Mouse (Mus musculus) embryonic facial prominence, embryonic 10.5 days (tissue): ENCODE data around the gene Nek7. TPM values are rescaled to one million over a fixed set of nuclear protein-coding genes. Genes with fewer than 3 reads are reported as not detected.

ENCODE experiments used
- DNase-seq: peaks from one replicate; pipeline ENCODE4 v3.0.0-alpha.2; 2017; ENCODE audit warnings: low spot score
- H3K27ac ChIP-seq: fragments of 300-500 bp; sonication (generic); replicated peaks from 2 replicates; pipeline ENCODE4 v1.5.1; 2016; ENCODE audit warnings: mild to moderate bottlenecking
- H3K27me3 ChIP-seq: fragments of 300-500 bp; sonication (generic); replicated peaks from 2 replicates; pipeline ENCODE4 v1.6.1; 2016; ENCODE audit warnings: low read depth, mild to moderate bottlenecking; ENCODE audit not compliant: poor library complexity, severe bottlenecking
- H3K36me3 ChIP-seq: fragments of 300-500 bp; sonication (generic); replicated peaks from 2 replicates; pipeline ENCODE4 v1.6.1; 2016; ENCODE audit warnings: mild to moderate bottlenecking, moderate library complexity
- H3K4me1 ChIP-seq: fragments of 300-500 bp; sonication (generic); 2 replicates; pipeline ENCODE4 v1.6.1; 2016
- H3K4me3 ChIP-seq: fragments of 300-500 bp; sonication (generic); 2 replicates; pipeline ENCODE4 v1.5.1; 2016; ENCODE audit warnings: mild to moderate bottlenecking, moderate library complexity
- H3K9me3 ChIP-seq: fragments of 300-500 bp; sonication (generic); 2 replicates; pipeline ENCODE4 v1.6.1; 2016; ENCODE audit warnings: mild to moderate bottlenecking
- WGBS: fragments of 180-500 bp; shearing (Covaris S2); methylation state at CpG from one replicate; pipeline ENCODE4 v1.1.7; 2016; 5-methylcytosine and 5-hydroxymethylcytosine counted together
- polyA plus RNA-seq: library from polyadenylated mRNA; unstranded; fragments of >200 nt; fragmentation: Nextera tagmentation; extraction: Ambion mirVana; gene quantifications from 2 replicates; pipeline ENCODE4 v1.2.1, GENCODE M21; 2016

Gene Nek7
- polyA plus RNA-seq, 1 experiment from 2014 or later, result 23.1 TPM

DNA sequence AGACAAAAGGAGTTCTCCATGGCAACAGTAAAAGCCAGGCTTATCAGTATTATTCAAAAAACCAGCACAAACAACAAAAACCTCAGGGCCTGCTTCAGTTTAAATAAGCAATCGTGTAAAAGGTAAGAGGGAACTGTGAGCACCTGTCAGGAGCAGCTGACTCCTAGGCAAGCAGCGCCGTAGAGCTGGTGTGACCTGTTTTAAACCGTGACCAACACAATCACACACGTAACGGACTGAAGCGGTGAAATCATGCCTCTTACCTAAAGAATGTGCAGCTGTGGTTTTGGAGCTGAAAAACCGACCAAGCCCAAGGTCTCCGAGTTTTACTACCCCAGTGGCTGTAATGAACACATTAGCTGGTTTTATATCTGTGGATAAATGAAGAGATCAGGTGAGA lies 104.6 kb downstream of the Nek7 start:
- Histone ChIP-seq H3K27ac (no peak overlapping the region), H3K4me1 (peaks cover 17% of the 10 kb centered on the region), H3K4me3 (no peak overlapping the region), H3K27me3 (no peaks in the 10 kb centered on the region), H3K36me3 (no peaks in the 10 kb centered on the region), H3K9me3 (no peaks in the 10 kb centered on the region)
- DNase-seq, result no peak
- 82% methylated on average over 9 of the region's 9 CpGs for WGBS

DNA sequence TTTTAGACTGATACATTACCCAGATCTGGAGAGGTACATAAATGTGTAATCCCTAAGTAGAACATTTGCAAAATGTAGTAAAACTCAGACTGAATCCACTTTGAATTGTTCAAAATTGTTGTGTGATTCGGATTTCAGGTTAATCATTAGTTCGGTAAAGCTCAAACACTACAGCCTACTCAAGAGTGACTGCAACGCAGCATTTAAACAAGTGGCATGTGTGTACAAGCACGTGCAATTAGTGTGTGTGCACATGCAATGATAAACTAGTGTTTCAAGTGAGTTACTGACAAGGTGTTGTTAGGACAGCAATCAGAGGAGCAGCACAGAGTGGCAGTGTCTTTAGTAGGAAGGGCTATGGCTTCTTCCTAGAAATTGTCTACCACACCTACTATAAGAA lies 106.0 kb downstream of the Nek7 start:
- no peaks in the 10 kb centered on the region for H3K27me3 ChIP-seq
- no peak overlapping the region for H3K27ac ChIP-seq
- H3K4me3 ChIP-seq, result no peak overlapping the region
- H3K36me3 ChIP-seq, result no peaks in the 10 kb centered on the region
- DNase-seq, result no peak
- 86% methylated on average over 4 of the region's 4 CpGs for WGBS
- peaks cover 17% of the 10 kb centered on the region for H3K4me1 ChIP-seq
- H3K9me3 ChIP-seq, result no peaks in the 10 kb centered on the region

DNA sequence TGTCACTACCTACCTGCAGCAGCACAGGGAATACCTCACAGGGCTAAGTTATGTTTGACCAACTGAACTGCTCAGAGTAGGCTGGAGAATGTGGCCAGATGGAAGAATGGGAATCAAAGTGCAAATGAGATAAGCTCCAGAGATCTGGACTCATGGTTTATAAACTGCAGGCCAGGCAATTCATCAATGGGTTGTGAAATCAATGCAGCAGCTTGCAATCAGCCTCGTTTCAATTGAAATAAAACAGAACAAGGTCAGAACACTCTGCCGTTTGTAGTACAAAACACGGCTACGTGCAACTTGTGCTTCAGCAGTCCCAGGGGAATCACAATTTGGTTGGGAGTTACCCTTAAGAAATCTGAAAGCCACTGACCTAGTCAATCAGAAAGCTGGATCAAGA lies 109.4 kb downstream of the Nek7 start:
- H3K4me1 ChIP-seq, result peaks cover 18% of the 10 kb centered on the region
- no peak overlapping the region for H3K27ac ChIP-seq
- no peaks in the 10 kb centered on the region for H3K36me3 ChIP-seq
- H3K9me3 ChIP-seq, result no peaks in the 10 kb centered on the region
- 79% methylated on average over 4 of the region's 4 CpGs for WGBS
- DNase-seq, result no peak
- H3K4me3 ChIP-seq, result no peak overlapping the region
- H3K27me3 ChIP-seq, result no peaks in the 10 kb centered on the region

DNA sequence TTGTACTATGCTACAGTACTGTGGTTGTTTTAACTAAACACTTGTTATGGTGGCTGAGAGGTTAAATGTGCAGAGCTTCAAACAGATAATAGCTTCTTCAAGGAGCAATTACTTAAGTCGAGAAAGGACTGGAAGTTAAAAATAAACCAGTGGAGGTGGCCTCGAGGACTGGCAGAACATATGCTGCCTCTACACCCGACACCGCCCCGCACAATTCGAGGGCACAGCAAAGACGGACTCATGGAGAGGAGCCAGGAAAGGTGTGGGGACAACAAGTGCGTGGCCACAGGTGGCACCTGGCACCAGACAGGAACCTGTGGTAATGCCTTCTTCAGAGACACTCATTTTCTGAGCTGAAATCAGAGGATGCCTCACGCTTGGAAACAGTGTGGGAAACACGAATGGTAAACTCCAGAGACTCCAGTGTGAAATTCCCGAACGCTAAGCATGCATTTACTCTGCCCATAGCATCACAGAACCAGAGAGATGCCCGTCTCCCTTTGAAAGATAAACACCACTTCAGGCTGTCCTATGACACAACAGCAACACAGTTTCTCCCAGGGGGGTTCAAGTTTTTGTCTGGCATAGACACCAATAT lies 112.4 kb downstream of the Nek7 start:
- H3K27me3 ChIP-seq, result no peaks in the 10 kb centered on the region
- no peaks in the 10 kb centered on the region for H3K36me3 ChIP-seq
- H3K27ac ChIP-seq, result no peak overlapping the region
- H3K9me3 ChIP-seq, result no peaks in the 10 kb centered on the region
- H3K4me3 ChIP-seq, result no peak overlapping the region
- WGBS, result 80% methylated on average over 13 of the region's 13 CpGs
- peaks cover 26% of the 10 kb centered on the region for H3K4me1 ChIP-seq
- DNase-seq, result no peak

- no peaks in the 10 kb centered on the region for H3K9me3 ChIP-seq
- no peaks in the 10 kb centered on the region for H3K27me3 ChIP-seq
- peaks cover 26% of the 10 kb centered on the region for H3K4me1 ChIP-seq
- H3K36me3 ChIP-seq, result no peaks in the 10 kb centered on the region
- no peak for DNase-seq
- 64% methylated on average over 4 of the region's 4 CpGs for WGBS
- H3K27ac ChIP-seq, result no peak overlapping the region
- no peak overlapping the region for H3K4me3 ChIP-seq
Observed at GRCm38 (mm10) chr1:138507014-138507413, 112.9 kb downstream of the Nek7 start.

GRCm38 (mm10) chr1:138504228-138504627 lies 115.7 kb downstream of the Nek7 start:
- Histone ChIP-seq H3K9me3 (no peaks in the 10 kb centered on the region), H3K4me1 (peaks cover 42% of the 10 kb centered on the region), H3K36me3 (no peaks in the 10 kb centered on the region), H3K4me3 (no peak overlapping the region), H3K27me3 (no peaks in the 10 kb centered on the region), H3K27ac (no peak overlapping the region)
- DNase-seq, result no peak
- WGBS, result 41% methylated on average over 5 of the region's 5 CpGs

DNA sequence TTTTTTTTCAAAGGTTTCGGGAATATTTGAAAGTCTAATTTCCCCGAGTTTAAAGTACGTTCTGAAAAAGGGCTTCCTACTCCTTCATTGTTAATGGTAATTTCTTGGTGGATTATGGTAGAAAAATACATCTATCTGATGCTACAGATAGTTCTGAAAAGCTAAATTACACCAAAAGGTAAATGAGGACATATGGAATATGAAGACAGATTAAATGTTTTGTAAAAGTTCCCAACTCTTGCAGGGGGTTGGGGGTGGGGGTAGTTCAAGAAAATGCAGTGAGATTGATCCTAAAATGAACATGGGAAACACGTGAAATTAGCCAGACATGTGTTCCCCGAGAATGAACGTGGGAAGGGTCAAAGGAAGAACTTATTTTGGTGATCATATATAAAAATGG lies 119.2 kb downstream of the Nek7 start:
- DNase-seq, result no peak
- H3K27ac ChIP-seq, result peak overlapping the region; percentile 35; the same call in 1 of the 2 replicates

DNA sequence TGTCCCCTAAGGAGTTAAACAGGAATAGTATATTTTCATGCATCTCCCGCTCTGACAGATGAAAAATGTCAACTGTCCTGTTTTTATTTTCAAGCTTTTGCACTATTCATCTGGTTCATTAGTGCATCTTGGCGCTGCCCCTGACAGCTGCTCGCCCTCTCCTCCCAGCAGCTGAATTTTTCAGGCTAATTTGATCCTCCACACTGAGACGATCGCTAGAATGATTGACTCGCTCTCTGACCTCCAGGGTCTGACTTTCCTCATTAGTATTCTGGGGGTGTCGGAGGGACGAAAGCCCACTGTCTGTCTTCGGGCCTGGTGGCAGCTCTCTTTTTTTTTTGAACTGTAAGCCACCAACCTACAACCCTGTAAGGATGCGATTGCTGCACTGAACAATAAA lies 119.8 kb downstream of the Nek7 start:
- Histone ChIP-seq H3K9me3 (no peaks in the 10 kb centered on the region), H3K27ac (no peak overlapping the region; the same call in 1 of the 2 replicates)

More for the DNA sequence above, 119.2 kb downstream of the Nek7 start:
- no peak overlapping the region for H3K4me3 ChIP-seq
- WGBS, result 61% methylated on average over 6 of the region's 6 CpGs
- H3K36me3 ChIP-seq, result no peaks in the 10 kb centered on the region
- no peaks in the 10 kb centered on the region for H3K27me3 ChIP-seq
- H3K4me1 ChIP-seq, result peaks cover 52% of the 10 kb centered on the region
- no peaks in the 10 kb centered on the region for H3K9me3 ChIP-seq

GRCm38 (mm10) chr1:138499461-138499860 lies 120.5 kb downstream of the Nek7 start:
- Histone ChIP-seq H3K27ac (peak overlapping the region; percentile 73), H3K36me3 (no peaks in the 10 kb centered on the region), H3K27me3 (no peaks in the 10 kb centered on the region), H3K9me3 (no peaks in the 10 kb centered on the region), H3K4me3 (no peak overlapping the region), H3K4me1 (peaks cover 48% of the 10 kb centered on the region)
- WGBS, result 38% methylated on average over 9 of the region's 9 CpGs
- DNase-seq, result peak; percentile 39

More for the DNA sequence above, 119.8 kb downstream of the Nek7 start:
- no peaks in the 10 kb centered on the region for H3K27me3 ChIP-seq
- 14% methylated on average over 10 of the region's 10 CpGs for WGBS
- H3K4me1 ChIP-seq, result peaks cover 52% of the 10 kb centered on the region
- no peaks in the 10 kb centered on the region for H3K36me3 ChIP-seq
- peak; percentile 48 for DNase-seq
- no peak overlapping the region for H3K4me3 ChIP-seq

DNA sequence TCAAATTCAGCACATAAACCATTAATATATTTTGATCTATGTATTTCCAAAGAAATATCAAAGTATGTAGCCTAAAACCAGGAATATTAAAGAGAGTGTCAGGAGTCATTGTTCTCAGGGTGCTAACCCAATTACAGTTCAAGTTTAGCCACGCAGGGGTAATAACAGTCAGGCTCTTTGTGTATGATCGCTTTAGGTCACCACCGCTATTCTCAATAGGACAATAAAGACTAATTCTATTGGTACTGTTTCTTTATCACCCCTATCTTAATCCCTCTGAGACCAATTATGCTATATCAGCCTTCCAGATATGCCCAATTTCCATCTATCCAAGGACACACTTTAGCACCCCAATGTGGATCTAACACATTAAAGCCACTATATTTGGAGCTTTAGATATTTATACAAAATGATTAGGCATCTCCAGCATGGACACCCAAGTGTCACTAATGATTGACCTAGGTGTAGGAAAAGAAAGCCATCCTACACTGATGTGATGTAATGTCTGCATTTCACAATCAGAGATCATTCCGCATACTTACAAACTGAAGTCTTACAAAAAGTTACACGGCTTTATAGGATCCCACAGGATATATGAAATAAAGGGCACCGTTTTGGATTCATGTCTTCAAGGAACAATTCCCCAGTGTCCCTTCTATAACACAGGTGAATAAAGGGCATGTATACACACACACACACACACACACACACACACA lies 128.4 kb downstream of the Nek7 start:
- Histone ChIP-seq H3K4me3 (no peak overlapping the region), H3K9me3 (no peaks in the 10 kb centered on the region), H3K36me3 (no peaks in the 10 kb centered on the region), H3K4me1 (peaks cover under 1% of the 10 kb centered on the region; the same call in 1 of the 2 replicates), H3K27ac (no peak overlapping the region), H3K27me3 (no peaks in the 10 kb centered on the region)
- 90% methylated on average over 6 of the region's 6 CpGs for WGBS
- no peak for DNase-seq

DNA sequence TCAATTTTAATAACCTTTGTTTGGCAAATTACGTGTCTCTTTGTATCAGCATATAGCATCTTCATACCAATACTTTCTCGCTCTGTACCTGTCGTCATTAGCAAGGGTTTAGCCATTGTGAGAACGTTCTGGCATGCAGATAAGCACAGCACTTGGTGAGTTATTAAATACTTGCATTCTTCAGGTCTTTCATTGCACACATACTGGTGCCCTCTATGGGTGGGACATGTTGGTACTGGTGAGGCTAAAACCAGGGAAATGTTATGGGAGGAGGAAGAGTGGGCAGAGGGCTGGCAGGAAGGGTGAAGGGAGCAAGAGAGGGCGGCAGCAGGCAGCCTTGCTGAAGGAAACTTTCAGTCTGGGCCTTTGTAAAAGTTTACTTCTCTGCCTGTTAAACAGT lies 132.4 kb downstream of the Nek7 start:
- Histone ChIP-seq H3K4me1 (no peaks in the 10 kb centered on the region), H3K4me3 (no peak overlapping the region), H3K36me3 (peaks cover 5% of the 10 kb centered on the region; the same call in 1 of the 2 replicates), H3K9me3 (no peaks in the 10 kb centered on the region), H3K27ac (no peak overlapping the region), H3K27me3 (no peaks in the 10 kb centered on the region)
- no peak for DNase-seq
- 87% methylated on average over 5 of the region's 5 CpGs for WGBS

- Histone ChIP-seq H3K9me3 (peaks cover 5% of the 10 kb centered on the region), H3K27me3 (no peaks in the 10 kb centered on the region), H3K36me3 (peaks cover 5% of the 10 kb centered on the region; the same call in 1 of the 2 replicates), H3K4me1 (no peaks in the 10 kb centered on the region), H3K27ac (no peak overlapping the region), H3K4me3 (no peak overlapping the region)
- WGBS, result 84% methylated on average over 1 of the region's 1 CpGs
- no peak for DNase-seq
Observed at GRCm38 (mm10) chr1:138480694-138481093, 139.2 kb downstream of the Nek7 start.

DNA sequence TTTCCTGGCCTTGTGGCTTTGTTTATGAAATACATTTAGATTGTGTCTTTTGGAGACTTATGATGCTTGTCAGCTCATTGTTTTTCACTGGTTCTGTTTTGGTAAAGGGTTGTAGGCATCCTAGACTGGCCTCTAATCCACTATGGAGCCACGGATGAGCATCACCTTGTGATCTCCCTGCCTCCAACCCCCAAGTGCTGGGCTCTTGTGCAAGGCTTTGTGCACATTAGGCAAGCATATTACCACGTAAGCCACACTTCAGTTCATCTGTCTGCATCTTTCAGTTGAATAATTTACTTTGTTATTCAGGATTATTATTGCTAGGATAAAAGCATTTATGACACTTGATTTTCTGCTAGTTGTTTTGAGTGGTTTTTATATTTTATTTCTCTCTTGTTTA lies 154.6 kb downstream of the Nek7 start:
- WGBS, result 79% methylated on average over 2 of the region's 2 CpGs
- no peaks in the 10 kb centered on the region for H3K27me3 ChIP-seq
- DNase-seq, result no peak

More for the DNA sequence above, 154.6 kb downstream of the Nek7 start:
- no peaks in the 10 kb centered on the region for H3K4me1 ChIP-seq
- H3K27ac ChIP-seq, result no peak overlapping the region
- H3K4me3 ChIP-seq, result no peak overlapping the region
- H3K9me3 ChIP-seq, result peaks cover 4% of the 10 kb centered on the region; the same call in 1 of the 2 replicates
- H3K36me3 ChIP-seq, result no peaks in the 10 kb centered on the region
